Mouse (Mus musculus) thymus, adult 2 months (tissue): ENCODE measurements around the gene Trpv5. TPM values are rescaled to one million over a fixed set of nuclear protein-coding genes. Genes with fewer than 3 reads are reported as not detected.

ENCODE experiments used
- DNase-seq: peaks from one replicate; pipeline ENCODE4 v3.0.0; 2021
- H3K27ac ChIP-seq: fragments of 200-500 bp; 2 replicates; pipeline ENCODE4 v1.5.1; 2012; ENCODE audit warnings: low read length, control low read depth; ENCODE audit not compliant: control insufficient read depth, insufficient read depth
- H3K27me3 ChIP-seq: fragments of 200-500 bp; 2 replicates; pipeline ENCODE4 v1.6.1; 2012; ENCODE audit warnings: mild to moderate bottlenecking, low read length, moderate library complexity, mixed read lengths; ENCODE audit not compliant: control insufficient read depth, insufficient read depth
- H3K36me3 ChIP-seq: fragments of 200-500 bp; 2 replicates; pipeline ENCODE4 v1.6.1; 2012; ENCODE audit warnings: mild to moderate bottlenecking, low read length, moderate library complexity; ENCODE audit not compliant: control insufficient read depth, insufficient read depth
- H3K4me1 ChIP-seq: fragments of 200-500 bp; replicated peaks from 2 replicates; pipeline ENCODE4 v1.6.1; 2012; ENCODE audit warnings: low read length; ENCODE audit not compliant: control insufficient read depth, insufficient read depth
- H3K4me3 ChIP-seq: fragments of 200-500 bp; 2 replicates; pipeline ENCODE4 v1.5.1; 2012; ENCODE audit warnings: mild to moderate bottlenecking, low read length, control low read depth, moderate library complexity; ENCODE audit not compliant: control insufficient read depth, insufficient read depth
- CTCF ChIP-seq: fragments of 200-500 bp; IDR thresholded peaks from 2 replicates; pipeline ENCODE4 v1.5.1; 2012; ENCODE audit warnings: mild to moderate bottlenecking, control low read depth, low read length, moderate library complexity, borderline replicate concordance; ENCODE audit not compliant: control insufficient read depth, poor library complexity, insufficient read depth; ENCODE audit errors: extremely low read depth
- POLR2A ChIP-seq: fragments of 200-500 bp; IDR thresholded peaks from 2 replicates; pipeline ENCODE4 v1.6.1; 2012; ENCODE audit warnings: mild to moderate bottlenecking, low read length, control low read depth, moderate library complexity; ENCODE audit not compliant: control insufficient read depth, poor library complexity, insufficient read depth; ENCODE audit errors: extremely low read depth
- WGBS: fragments of 180-500 bp; shearing (Covaris S2); methylation state at CpG from one replicate; pipeline ENCODE4 v1.1.7; 2018; 5-methylcytosine and 5-hydroxymethylcytosine counted together
- polyA plus RNA-seq: library from polyadenylated mRNA; depleted of rRNA; stranded (reverse); fragments of >200 nt; gene quantifications from 2 replicates; pipeline ENCODE4 v1.2.3, GENCODE M21; 2012; rRNA removed

Trpv5 gene
- polyA plus RNA-seq, 1 experiment: not detected

GRCm38 (mm10) chr6:41604401-41605050 is 76.0 kb downstream of the Trpv5 start:
- peaks cover 24% of the 10 kb centered on the region for H3K4me1 ChIP-seq
- H3K36me3 ChIP-seq: no peaks in the 10 kb centered on the region
- H3K27me3 ChIP-seq: no peaks in the 10 kb centered on the region
- WGBS: under 1% methylated on average over 23 of the region's 23 CpGs
- H3K4me3 ChIP-seq: peak overlapping the region; percentile 94
- peak overlapping the region; percentile 92 for H3K27ac ChIP-seq
- TF ChIP-seq CTCF (peak; percentile 71; the same call in 1 of the 2 replicates), POLR2A (0 out of 2 replicates have a peak, but pooled peaks have one; percentile 26)
- DNase-seq: peak; percentile 85

Other genes with a start within 250 kb of the Trpv5 start
- gene Gm10334, start 234.6 kb downstream of the Trpv5 start, polyA plus RNA-seq: 0.28 and 0.30 TPM in 2 replicates
- gene Prss1, start 221.8 kb downstream of the Trpv5 start, polyA plus RNA-seq: 0.62 and 1.0 TPM in 2 replicates
- 9.8 and 13.8 TPM in 2 replicates for gene Prss2, start 159.0 kb downstream of the Trpv5 start, polyA plus RNA-seq
- 277 and 293 TPM in 2 replicates for gene Ephb6, start 75.3 kb downstream of the Trpv5 start, polyA plus RNA-seq
- 0.05 TPM in 2 replicates for gene Trpv6, start 44.4 kb downstream of the Trpv5 start, polyA plus RNA-seq
- not detected in 2 replicates for gene Llcfc1, start 3.7 kb upstream of the Trpv5 start, polyA plus RNA-seq
- 0.52 and 1.00 TPM in 2 replicates for gene Kel, start 23.6 kb upstream of the Trpv5 start, polyA plus RNA-seq
- not detected in 2 replicates for gene Olfr459, start 94.4 kb upstream of the Trpv5 start, polyA plus RNA-seq
- not detected in 2 replicates for gene Pip, start 166.8 kb upstream of the Trpv5 start, polyA plus RNA-seq
- gene Sval2, start 172.2 kb upstream of the Trpv5 start, polyA plus RNA-seq: not detected in 2 replicates